Mouse (Mus musculus): ENCODE measurements around the gene Ifna4.

- TF ChIP-seq CTCF (conservative IDR thresholded peaks at IDR 0.05; ENCODE audit: insufficient read depth, insufficient read length, low read depth, low read length) (peak; percentile 97), POLR2A (IDR thresholded peaks at IDR 0.05; ENCODE audit: low read depth, low read length) (no peak)
These were observed 25.8 kb downstream of the Ifna4 start for GRCm38 (mm10) chr4:88867366-88867925.

All from kidney, adult 2 months (tissue).